19 mouse cellular contexts compared by ENCODE assay signal in the genomic region with DNA sequence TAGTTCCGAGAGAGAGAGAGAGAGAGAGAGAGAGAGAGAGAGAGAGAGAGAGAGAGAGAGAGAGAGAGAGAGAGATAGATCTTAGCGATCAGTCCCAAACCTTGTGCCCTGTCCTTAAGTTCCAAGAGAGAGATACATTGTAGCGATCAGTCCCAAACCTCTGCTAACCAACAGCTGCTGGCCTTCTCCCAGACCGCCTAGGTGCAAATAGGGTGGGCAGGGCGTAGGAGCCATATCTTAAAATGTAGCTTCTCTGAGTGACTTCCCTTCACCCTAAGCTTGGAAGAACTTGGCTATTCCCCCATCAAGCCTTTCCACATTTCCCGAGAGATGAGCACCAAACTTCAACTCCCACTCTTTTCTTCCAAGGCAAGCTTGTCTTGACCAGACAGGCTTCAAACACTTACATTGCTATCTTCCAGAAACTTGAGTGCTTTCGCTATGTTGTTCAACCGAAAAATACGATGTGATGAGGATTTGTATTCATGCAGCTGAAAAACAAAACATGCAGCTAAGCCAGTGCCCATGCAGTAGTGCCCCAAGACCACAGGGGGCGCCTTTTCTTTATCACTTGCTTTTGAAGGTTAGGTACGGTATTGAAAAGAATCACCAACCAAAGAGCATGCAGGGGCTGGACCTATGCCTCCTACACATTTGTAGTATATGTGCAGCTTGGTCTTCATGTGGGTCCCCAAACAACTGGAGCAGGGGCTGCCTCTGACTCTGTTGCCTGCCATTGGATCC. TPM values are rescaled to one million over a fixed set of nuclear protein-coding genes. Genes with fewer than 3 reads are reported as not detected.
DNase-seq lines count a peak whose midpoint lies in the region; ATAC-seq and TF ChIP-seq lines count a peak whose summit lies in the region.
"Had no signal": no experiment of that assay in that cellular context is flagged by ENCODE, and none has a peak within 500 bp of the region (broad histone marks: within the 10 kb centered on the region; RNA-seq: fewer than 3 reads in every experiment).

No protein-coding gene starts in this region.

- 89% methylated on average over 11 of the region's 11 CpGs for WGBS in hindbrain, postnatal 0 days
- WGBS in hindbrain, embryonic 10.5 days = 88% methylated on average over 11 of the region's 11 CpGs
- WGBS in liver, postnatal 0 days (ENCODE audit: insufficient replicate concordance) = 77% methylated on average over 11 of the region's 11 CpGs
- 91% methylated on average over 11 of the region's 11 CpGs for WGBS in stomach, postnatal 0 days

- H3K27me3 ChIP-seq in hindbrain, postnatal 0 days (ENCODE audit: insufficient read depth, low read length) = no peaks in the 10 kb centered on the region
- H3K27me3 ChIP-seq in hindbrain, embryonic 10.5 days (ENCODE audit: insufficient read depth, poor library complexity, severe bottlenecking) = no peaks in the 10 kb centered on the region
- no peaks in the 10 kb centered on the region for H3K27me3 ChIP-seq in liver, postnatal 0 days (ENCODE audit: insufficient read depth, low read length)
- no peaks in the 10 kb centered on the region for H3K27me3 ChIP-seq in ES-Bruce4 (ENCODE audit: control insufficient read depth, insufficient read depth, low read length, poor library complexity, severe bottlenecking)
- no peaks in the 10 kb centered on the region for H3K27me3 ChIP-seq in stomach, postnatal 0 days (ENCODE audit: control insufficient read depth, insufficient read depth, low read length)
- H3K27me3 ChIP-seq: hindbrain, embryonic 15.5 days; liver, embryonic 15.5 days; neural tube, embryonic 13.5 days had no signal

- no peak overlapping the region for H3K4me2 ChIP-seq in hindbrain, postnatal 0 days (ENCODE audit: low read depth, low read length)
- H3K4me2 ChIP-seq in liver, postnatal 0 days (ENCODE audit: low read depth, low read length) = no peak overlapping the region
- no peak overlapping the region for H3K4me2 ChIP-seq in stomach, postnatal 0 days (replicated peaks; ENCODE audit: low read depth)
- H3K4me2 ChIP-seq: heart, embryonic 12.5 days; hindbrain, embryonic 15.5 days; liver, embryonic 15.5 days; neural tube, embryonic 13.5 days had no signal

- no peaks in the 10 kb centered on the region for H3K4me1 ChIP-seq in hindbrain, postnatal 0 days (ENCODE audit: insufficient read depth, low read length)
- peaks cover 21% of the 10 kb centered on the region for H3K4me1 ChIP-seq in hindbrain, embryonic 10.5 days (replicated peaks)
- H3K4me1 ChIP-seq in liver, postnatal 0 days (ENCODE audit: insufficient read depth) = no peaks in the 10 kb centered on the region
- H3K4me1 ChIP-seq in ES-Bruce4 (ENCODE audit: control insufficient read depth, insufficient read depth, low read length) = peaks cover 5% of the 10 kb centered on the region
- no peaks in the 10 kb centered on the region for H3K4me1 ChIP-seq in stomach, postnatal 0 days (replicated peaks; ENCODE audit: control insufficient read depth, insufficient read depth)
- H3K4me1 ChIP-seq: liver, embryonic 15.5 days had no signal

- H3K27ac ChIP-seq in hindbrain, postnatal 0 days = no peak overlapping the region
- no peak overlapping the region for H3K27ac ChIP-seq in hindbrain, embryonic 10.5 days
- no peak overlapping the region for H3K27ac ChIP-seq in liver, postnatal 0 days (ENCODE audit: low read depth)
- no peak overlapping the region for H3K27ac ChIP-seq in ES-Bruce4 (ENCODE audit: insufficient read depth, low read length)
- H3K27ac ChIP-seq in stomach, postnatal 0 days (replicated peaks) = no peak overlapping the region
- H3K27ac ChIP-seq: hindbrain, embryonic 15.5 days; liver, embryonic 15.5 days; midbrain, embryonic 10.5 days; neural tube, embryonic 13.5 days had no signal

- DNase-seq in hindbrain, postnatal 0 days (ENCODE audit: low spot score) = no peak
- DNase-seq in hindbrain, embryonic 10.5 days (ENCODE audit: low spot score) = no peak
- DNase-seq in liver, postnatal 0 days = no peak
- DNase-seq in liver = no peak
- DNase-seq in stomach, postnatal 0 days (ENCODE audit: low spot score) = no peak
- no peak for DNase-seq in adrenal gland, adult 8-10 months
- DNase-seq: cerebellum, postnatal 10 days; kidney, adult 8-10 months; layer of hippocampus, postnatal 36 days; left cerebral cortex, postnatal 4 days; lung, postnatal 36 days; right cerebral cortex, postnatal 14 days had no signal

- no peaks in the 10 kb centered on the region for H3K36me3 ChIP-seq in hindbrain, postnatal 0 days (ENCODE audit: insufficient read depth, low read length)
- peaks cover 31% of the 10 kb centered on the region for H3K36me3 ChIP-seq in hindbrain, embryonic 10.5 days
- H3K36me3 ChIP-seq in liver, postnatal 0 days (replicated peaks; ENCODE audit: insufficient read depth, low read length) = peaks cover 10% of the 10 kb centered on the region
- H3K36me3 ChIP-seq in ES-Bruce4 (ENCODE audit: control insufficient read depth, insufficient read depth, low read length, poor library complexity, severe bottlenecking) = no peaks in the 10 kb centered on the region
- peaks cover 3% of the 10 kb centered on the region; the same call in 1 of the 2 replicates for H3K36me3 ChIP-seq in stomach, postnatal 0 days (ENCODE audit: control insufficient read depth, insufficient read depth, low read length)

- peaks cover 3% of the 10 kb centered on the region; the same call in 1 of the 2 replicates for H3K9me3 ChIP-seq in hindbrain, postnatal 0 days (ENCODE audit: low read length)
- peaks cover 23% of the 10 kb centered on the region for H3K9me3 ChIP-seq in hindbrain, embryonic 10.5 days
- H3K9me3 ChIP-seq in liver, postnatal 0 days (ENCODE audit: low read length) = peaks cover 5% of the 10 kb centered on the region; the same call in 1 of the 2 replicates
- H3K9me3 ChIP-seq in ES-Bruce4 (replicated peaks; ENCODE audit: control insufficient read depth, insufficient read depth, low read length, poor library complexity, severe bottlenecking) = no peaks in the 10 kb centered on the region
- no peaks in the 10 kb centered on the region for H3K9me3 ChIP-seq in stomach, postnatal 0 days (ENCODE audit: control insufficient read depth, low read length)

- TF ChIP-seq POLR2A in ES-Bruce4 (IDR thresholded peaks at IDR 0.05; ENCODE audit: insufficient read depth, low read length) = no peak

- H3K4me3 ChIP-seq in hindbrain, postnatal 0 days (ENCODE audit: low read length) = no peak overlapping the region
- no peak overlapping the region for H3K4me3 ChIP-seq in hindbrain, embryonic 10.5 days
- H3K4me3 ChIP-seq in liver, postnatal 0 days (ENCODE audit: low read depth, low read length) = no peak overlapping the region
- no peak overlapping the region for H3K4me3 ChIP-seq in ES-Bruce4 (ENCODE audit: low read depth, low read length)
- no peak overlapping the region for H3K4me3 ChIP-seq in stomach, postnatal 0 days (ENCODE audit: low read depth, low read length)
- H3K4me3 ChIP-seq: heart, embryonic 12.5 days; hindbrain, embryonic 15.5 days; liver, embryonic 15.5 days; midbrain, embryonic 10.5 days; neural tube, embryonic 13.5 days had no signal

- H3K9ac ChIP-seq in hindbrain, postnatal 0 days (replicated peaks; ENCODE audit: low read length) = no peak overlapping the region
- H3K9ac ChIP-seq in liver, postnatal 0 days (replicated peaks) = no peak overlapping the region
- no peak overlapping the region for H3K9ac ChIP-seq in ES-Bruce4 (ENCODE audit: low read depth, poor library complexity, severe bottlenecking)
- no peak overlapping the region for H3K9ac ChIP-seq in stomach, postnatal 0 days (ENCODE audit: low read length)
- H3K9ac ChIP-seq: heart, embryonic 12.5 days; hindbrain, embryonic 15.5 days; liver, embryonic 15.5 days; neural tube, embryonic 13.5 days had no signal

- TF ChIP-seq CTCF in hindbrain, postnatal 0 days (IDR thresholded peaks at IDR 0.05; ENCODE audit: low read depth) = peak; percentile 25
- TF ChIP-seq CTCF in liver, postnatal 0 days (IDR thresholded peaks at IDR 0.05; ENCODE audit: low read depth) = peak; percentile 32; the same call in 1 of the 2 replicates
- peak; percentile 51 for TF ChIP-seq CTCF in ES-Bruce4 (IDR thresholded peaks at IDR 0.05; ENCODE audit: low read depth, low read length)
- TF ChIP-seq CTCF in stomach, postnatal 0 days (IDR thresholded peaks at IDR 0.05; ENCODE audit: low read depth) = peak; percentile 42

- ATAC-seq in hindbrain, postnatal 0 days = no peak
- ATAC-seq in liver, postnatal 0 days = no peak
- no peak for ATAC-seq in stomach, postnatal 0 days (ENCODE audit: low FRiP score, low TSS enrichment)
- no peak for ATAC-seq in CD4-positive, CD25-positive, alpha-beta regulatory T cell, adult 4 months

- TF ChIP-seq EP300 in liver, postnatal 0 days (IDR thresholded peaks at IDR 0.05; ENCODE audit: low read depth) = no peak
- no peak for TF ChIP-seq EP300 in ES-Bruce4 (IDR thresholded peaks at IDR 0.05; ENCODE audit: insufficient read depth, low read depth, low read length)
- no peak for TF ChIP-seq EP300 in stomach, postnatal 0 days (optimal IDR thresholded peaks at IDR 0.05)

RNA-seq across cellular contexts. Expression of a gene that starts 45.1 kb away (rescaled TPM):
- 26.5 and 33.5 TPM in 2 replicates for total RNA-seq in hindbrain, postnatal 0 days (2014; rRNA removed)
- 25.9 and 27.4 TPM in 2 replicates for polyA plus RNA-seq in hindbrain, postnatal 0 days (2015; fragmentation: Nextera tagmentation; extraction: Ambion mirVana)
- 39.1 and 40.5 TPM in 2 replicates for polyA plus RNA-seq in hindbrain, embryonic 10.5 days (2016; fragmentation: Nextera tagmentation; extraction: Ambion mirVana)
- polyA plus RNA-seq in liver, postnatal 0 days (2015; fragmentation: Nextera tagmentation; extraction: Ambion mirVana) = 10.2 and 11.7 TPM in 2 replicates
- 102 and 104 TPM in 2 replicates for polyA plus RNA-seq in ES-Bruce4 (2011; ENCODE audit: insufficient read depth, insufficient read length, low read depth, missing spikeins)
- polyA plus RNA-seq in stomach, postnatal 0 days (2015; fragmentation: Nextera tagmentation; extraction: Ambion mirVana) = 12.6 and 13.7 TPM in 2 replicates
- 10 to 100 TPM; 46.3 to 58.1 (median 48.4) TPM for total RNA-seq in adrenal gland, adult 8-10 months (2022)
- polyA plus RNA-seq in CD4-positive, CD25-positive, alpha-beta regulatory T cell, adult 4 months (2017; shearing (Covaris generic)) = 10 to 100 TPM in 1 of 2 experiments, 1 to 10 TPM in 1; 9.0 to 14.0 TPM
